Mouse (Mus musculus): Measurements from ENCODE around the gene Nphp1.

The Nphp1 gene

DNA sequence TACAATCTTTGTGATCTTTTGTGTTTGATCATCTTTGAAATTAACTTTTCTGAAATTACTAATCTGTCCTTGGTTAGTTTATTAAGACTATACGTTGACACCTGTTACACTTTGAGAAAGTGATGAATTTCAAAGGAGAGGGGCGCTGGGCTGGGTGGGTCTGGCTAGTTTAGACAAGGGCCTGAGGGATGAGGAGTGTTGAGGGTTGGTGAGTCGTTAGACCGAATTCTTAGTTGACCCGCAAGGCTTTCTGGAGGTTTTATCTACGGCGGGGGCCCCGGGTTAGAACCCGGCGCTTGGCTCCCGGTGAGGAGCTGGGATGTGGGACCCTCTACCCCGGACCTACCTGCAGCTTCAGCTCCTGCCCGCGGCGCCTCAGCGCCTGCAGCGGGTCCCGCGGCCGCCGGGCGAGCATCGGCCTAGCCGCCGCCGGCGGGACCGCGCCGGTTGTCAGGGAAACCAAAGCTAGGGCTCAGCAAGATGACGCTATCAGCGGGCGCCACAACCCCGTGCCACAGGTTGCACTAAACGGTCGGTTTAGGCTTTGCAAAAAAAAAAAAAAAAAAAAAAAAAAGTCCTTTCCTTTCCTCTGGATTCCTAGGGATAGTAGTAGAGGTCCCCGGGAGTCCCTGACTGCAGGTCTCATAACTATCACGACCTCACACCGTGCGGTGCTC, at the start of gene Nphp1:
TSS of gene Nphp1 (minus strand) at position 458 of the 677 bp plus-strand sequence.
- in situ Hi-C loops (cut with MboI, MseI): no loop called here

GRCm38 (mm10) chr2:127832833-127833190, 44.1 kb upstream of the Nphp1 start:
- in situ Hi-C loops (cut with MboI, MseI): no loop called here

- in situ Hi-C loops (cut with MboI, MseI): no loop called here
These were observed 43.6 kb upstream of the Nphp1 start for GRCm38 (mm10) chr2:127832103-127832832.

- in situ Hi-C loops (cut with MboI, MseI): no loop called here
These were observed 42.9 kb upstream of the Nphp1 start, which contains the start of gene Bub1 for GRCm38 (mm10) chr2:127831401-127832102. Gene Bub1 (minus strand): TSS chr2:127831865.

- in situ Hi-C loops (cut with MboI, MseI): no loop called here
These were observed 3.4 kb upstream of the Nphp1 start, which contains the start of gene Mtln for GRCm38 (mm10) chr2:127791919-127792603. Gene Mtln (minus strand): TSS chr2:127792488.

DNA sequence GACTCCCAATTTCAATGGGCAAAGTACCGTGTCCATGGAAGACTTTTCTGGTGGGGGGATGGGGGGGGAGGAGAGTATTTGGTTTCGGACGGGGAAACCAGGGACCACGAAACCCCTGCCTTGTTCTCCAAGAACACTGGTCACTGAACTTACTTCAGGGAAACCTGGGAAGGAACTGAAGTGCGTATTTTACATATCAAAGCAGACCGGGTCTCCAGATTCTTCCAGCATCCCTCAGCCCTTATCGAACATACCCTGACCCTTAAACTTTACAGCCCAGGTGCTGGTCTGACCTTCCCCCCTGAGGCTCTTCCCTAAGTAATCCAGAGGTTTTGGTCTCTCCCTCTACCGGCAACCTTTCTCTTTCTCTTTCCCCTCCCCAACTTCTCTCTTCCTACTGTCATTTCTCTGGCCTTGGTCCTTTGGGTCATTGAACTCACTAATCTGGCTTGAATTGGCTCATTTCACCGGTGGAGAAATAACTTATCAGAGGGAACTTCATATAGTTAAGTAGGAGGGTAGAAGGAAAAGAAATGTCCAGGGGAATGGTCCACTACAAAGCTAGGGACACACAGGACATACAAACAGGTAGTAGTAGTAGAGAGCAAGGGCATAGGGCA, 1.1 kb upstream of the Nphp1 start:
- in situ Hi-C loops (cut with MboI, MseI): no loop called here

GRCm38 (mm10) chr2:127789138-127789537, 441 bp upstream of the Nphp1 start:
- in situ Hi-C loops (cut with MboI, MseI): no loop called here

DNA sequence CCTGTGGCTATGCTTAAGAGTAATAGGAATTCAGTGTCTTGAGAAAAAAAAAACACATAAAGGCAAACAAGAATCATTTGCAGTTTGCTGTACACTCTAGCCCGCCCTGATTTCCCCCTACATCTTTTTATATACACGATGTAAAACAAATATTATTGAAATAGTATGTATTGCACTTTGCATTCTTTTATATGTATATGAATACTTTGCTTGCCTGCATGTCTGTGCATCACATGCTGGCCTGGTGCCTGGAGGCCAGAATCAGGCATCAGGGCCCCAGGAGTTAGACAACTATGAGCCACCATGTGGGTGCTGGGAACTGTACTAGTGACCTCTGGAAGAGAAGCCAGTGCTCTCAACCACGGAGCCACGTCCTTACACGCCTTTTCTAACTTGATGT, 1.5 kb downstream of the Nphp1 start:
- in situ Hi-C loops (cut with MboI, MseI): no loop called here

DNA sequence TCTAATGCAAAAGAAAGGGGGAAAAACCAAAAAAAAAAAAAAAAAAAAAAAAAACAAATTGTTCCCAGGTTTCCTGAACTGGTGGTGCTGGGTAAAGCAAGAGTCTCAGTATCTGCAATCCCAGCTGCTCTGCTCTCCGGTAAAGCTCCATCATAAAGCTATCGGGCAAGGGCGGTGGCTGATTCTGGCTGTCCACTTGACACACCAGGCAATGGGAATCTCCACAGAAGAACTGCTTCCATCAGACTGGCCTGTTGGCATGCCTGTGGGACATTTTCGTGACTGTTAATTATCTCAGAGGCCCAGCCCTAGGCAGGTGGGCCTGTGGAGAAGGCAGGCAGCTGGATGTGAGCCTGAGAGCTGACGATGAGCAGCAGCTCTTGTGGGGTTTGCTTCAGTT, 10.2 kb downstream of the Nphp1 start:
- in situ Hi-C loops (cut with MboI, MseI): no loop called here

DNA sequence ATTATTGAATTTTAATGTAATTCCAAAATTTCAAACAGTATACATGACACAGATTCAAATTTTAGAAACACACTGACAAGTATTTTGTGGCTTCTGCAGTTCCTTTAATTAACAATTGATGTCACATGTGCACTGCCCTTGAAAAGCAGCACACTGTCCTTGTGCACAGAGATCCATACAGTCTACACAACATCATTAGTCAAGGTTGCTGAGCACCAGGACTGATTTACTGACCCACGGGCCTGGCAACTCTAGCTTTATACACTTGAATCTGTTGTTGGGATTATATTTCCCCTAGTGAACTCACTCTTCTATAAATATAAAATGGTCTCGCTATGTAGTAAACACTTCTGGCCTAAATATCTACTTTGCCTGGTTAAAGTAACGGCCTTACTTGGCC, 13.7 kb downstream of the Nphp1 start:
- in situ Hi-C loops (cut with MboI, MseI): no loop called here

DNA sequence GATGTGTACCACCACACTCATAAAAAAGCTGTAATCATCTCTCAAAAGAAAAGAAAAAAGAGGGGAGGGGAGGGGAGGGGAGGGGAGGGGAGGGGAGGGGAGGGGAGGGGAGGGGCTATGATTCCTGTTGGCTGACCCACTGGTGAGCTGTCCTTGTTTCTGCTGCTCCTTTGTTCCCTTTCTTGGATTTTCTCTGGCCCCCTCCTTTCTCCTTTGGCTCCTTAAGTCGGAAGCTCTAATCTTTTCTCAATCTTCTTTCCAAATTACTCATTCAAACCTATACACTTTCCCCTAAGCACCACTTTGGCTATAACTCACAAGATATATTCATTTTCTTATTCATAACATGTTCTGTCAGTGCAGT, 14.1 kb downstream of the Nphp1 start:
- in situ Hi-C loops (cut with MboI, MseI): no loop called here

DNA sequence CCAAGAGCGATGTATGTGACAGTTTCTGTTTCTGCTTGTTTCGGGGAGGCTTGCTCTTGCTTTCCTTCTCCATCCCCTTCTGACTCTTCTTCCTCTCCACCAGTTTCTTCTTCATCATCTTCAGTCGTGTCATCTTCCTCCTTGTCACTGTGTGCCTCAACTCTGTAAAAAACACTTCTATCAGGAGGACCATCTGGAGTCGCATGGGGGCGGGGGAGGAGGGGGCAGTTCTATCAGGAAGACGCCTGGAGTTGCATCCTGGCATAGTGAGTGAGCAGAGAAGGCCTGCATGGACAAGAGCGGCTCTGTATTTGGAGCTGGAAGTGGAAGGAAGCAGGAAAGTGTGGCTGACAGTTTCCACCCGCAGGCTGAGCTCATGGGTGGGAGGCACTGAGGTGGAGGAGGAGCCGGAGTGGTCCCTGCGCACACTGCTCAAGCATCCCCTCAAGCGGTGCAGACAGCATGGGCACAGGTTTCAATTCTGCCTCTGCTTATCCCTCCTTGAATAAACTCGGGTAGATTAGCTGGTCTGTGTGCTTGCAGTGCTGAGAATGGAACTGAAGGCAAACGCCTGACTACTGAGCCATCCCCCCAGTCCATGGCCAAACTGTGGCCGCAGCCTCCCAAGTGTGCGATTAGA, 14.6 kb downstream of the Nphp1 start:
- in situ Hi-C loops (cut with MboI, MseI): no loop called here

DNA sequence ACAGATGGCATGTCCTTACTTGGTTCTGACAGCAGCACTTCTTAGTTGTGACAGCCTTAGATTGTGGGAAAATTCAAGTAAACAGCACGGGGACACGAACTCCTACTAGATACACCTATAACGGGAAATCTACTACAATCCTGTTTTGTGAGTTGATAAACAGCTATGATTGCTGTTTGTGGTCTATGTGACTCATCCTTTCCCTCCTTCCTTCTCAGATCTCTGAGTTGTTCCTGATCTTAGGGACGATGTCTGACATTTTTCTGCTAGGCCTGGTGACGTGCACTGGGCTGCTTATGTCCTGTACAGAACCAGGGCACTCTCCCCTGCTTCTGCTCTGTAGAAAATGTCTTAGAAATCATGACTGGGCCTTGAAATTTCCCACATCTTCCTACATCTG, 27.1 kb downstream of the Nphp1 start:
- in situ Hi-C loops (cut with MboI, MseI): no loop called here

GRCm38 (mm10) chr2:127760429-127761000, 28.2 kb downstream of the Nphp1 start:
- in situ Hi-C loops (cut with MboI, MseI): no loop called here

DNA sequence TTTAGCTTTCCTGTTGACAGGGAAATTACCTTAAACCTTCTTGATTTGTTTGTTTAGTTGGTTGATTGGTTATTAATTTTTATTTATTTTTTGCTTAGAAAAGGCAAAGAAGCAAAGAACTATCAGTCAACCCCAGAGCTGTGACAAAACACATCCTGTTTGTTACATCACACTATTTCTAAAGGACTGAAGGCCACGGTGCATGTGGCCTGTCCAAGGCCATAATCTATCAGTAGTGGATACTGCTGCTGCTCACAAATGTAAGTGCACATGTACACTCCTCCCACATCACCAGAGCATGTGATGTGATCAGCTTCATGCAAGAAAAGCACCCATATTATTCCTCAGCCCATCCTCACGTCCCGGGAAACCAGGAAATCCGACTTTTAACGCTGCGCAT, 28.7 kb downstream of the Nphp1 start:
- in situ Hi-C loops (cut with MboI, MseI): no loop called here

- in situ Hi-C loops (cut with MboI, MseI): no loop called here
These were observed 29.4 kb downstream of the Nphp1 start for GRCm38 (mm10) chr2:127759157-127759880.

- in situ Hi-C loops (cut with MboI, MseI): no loop called here
These were observed 31.5 kb downstream of the Nphp1 start for GRCm38 (mm10) chr2:127757171-127757570.

- in situ Hi-C loops (cut with MboI, MseI): no loop called here
These were observed 34.6 kb downstream of the Nphp1 start for GRCm38 (mm10) chr2:127754113-127754512.

- in situ Hi-C loops (cut with MboI, MseI): no loop called here
These were observed 36.7 kb downstream of the Nphp1 start for GRCm38 (mm10) chr2:127751849-127752610.

Measured in regulatory T cell (primary cell).